Mouse (Mus musculus) ES-E14 (cell line): Measurements from ENCODE around the gene Oxsr1. TPM values are rescaled to one million over a fixed set of nuclear protein-coding genes. Genes with fewer than 3 reads are reported as not detected.

Experiments
- DNase-seq: peaks from one replicate; pipeline ENCODE4 v3.0.0-alpha.2; 2013; ENCODE audit warnings: low read depth, low spot score
- H3K27ac ChIP-seq: 2 replicates; pipeline ENCODE4 v1.5.1; 2012; ENCODE audit warnings: low read depth, mild to moderate bottlenecking, low read length, moderate library complexity, mixed read lengths; ENCODE audit not compliant: poor library complexity, insufficient read depth, severe bottlenecking
- H3K36me3 ChIP-seq: 2 replicates; pipeline ENCODE4 v1.6.1; 2012; ENCODE audit warnings: mild to moderate bottlenecking, low read length, moderate library complexity, mixed read lengths; ENCODE audit not compliant: control insufficient read depth, poor library complexity, insufficient read depth, severe bottlenecking
- H3K4me1 ChIP-seq, 2 experiments: fragments of 150-350 bp in 1 of 2; sonication (generic) in 1 of 2; 2 replicates each; pipeline ENCODE4 v1.6.1; 2012; ENCODE audit warnings: low read length in 2 of 2, mild to moderate bottlenecking in 1 of 2, mixed read lengths in 1 of 2; ENCODE audit not compliant: control insufficient read depth in 2 of 2, insufficient read depth in 2 of 2, poor library complexity in 1 of 2
- H3K4me3 ChIP-seq, 2 experiments: fragments of 150-350 bp in 1 of 2; sonication (generic) in 1 of 2; 2 replicates each; pipeline ENCODE4 v1.5.1; 2012; ENCODE audit warnings: low read length in 2 of 2, low read depth in 1 of 2, mild to moderate bottlenecking in 1 of 2, mixed read lengths in 1 of 2; ENCODE audit not compliant: insufficient read depth in 1 of 2, poor library complexity in 1 of 2, severe bottlenecking in 1 of 2
- H3K9ac ChIP-seq: 2 replicates; pipeline ENCODE4 v1.6.1; 2012; ENCODE audit warnings: low read depth, mild to moderate bottlenecking, low read length, mixed read lengths; ENCODE audit not compliant: poor library complexity, insufficient read depth, severe bottlenecking
- H3K9me3 ChIP-seq: fragments of 150-350 bp; sonication (generic); 2 replicates; pipeline ENCODE4 v1.6.1; 2012; ENCODE audit warnings: low read depth, mild to moderate bottlenecking, low read length; ENCODE audit not compliant: control insufficient read depth, insufficient read depth
- CHD2 ChIP-seq: IDR thresholded peaks from 2 replicates; pipeline ENCODE4 v1.6.1; 2014; ENCODE audit warnings: mild to moderate bottlenecking, low read depth, low read length, inconsistent platforms
- HCFC1 ChIP-seq: IDR thresholded peaks from 2 replicates; pipeline ENCODE4 v1.6.1; 2012; ENCODE audit warnings: low read length, inconsistent platforms, borderline replicate concordance; ENCODE audit not compliant: insufficient read depth
- MAFK ChIP-seq: IDR thresholded peaks from 2 replicates; pipeline ENCODE4 v1.6.1; 2014; ENCODE audit warnings: mild to moderate bottlenecking, low read depth, low read length, inconsistent platforms; ENCODE audit not compliant: insufficient read depth
- ZC3H11A ChIP-seq: IDR thresholded peaks from 2 replicates; pipeline ENCODE4 v1.6.1; 2012; ENCODE audit warnings: low read depth, mild to moderate bottlenecking, inconsistent platforms, low read length, borderline replicate concordance
- ZNF384 ChIP-seq: IDR thresholded peaks from 2 replicates; pipeline ENCODE4 v1.6.1; 2012; ENCODE audit warnings: low read depth, low read length, inconsistent platforms
- in situ Hi-C, 2 experiments: fragments of 600-800 bp; cut with MboI; formaldehyde crosslinking; loops; one replicate each; pipeline ENCODE4 v1.15.1; 2025; ENCODE audit warnings: low sequenced_read_pairs in 2 of 2, inconsistent platforms in 1 of 2; ENCODE audit not compliant: unreplicated experiment in 2 of 2
- total RNA-seq: library from RNA; depleted of rRNA; stranded (reverse); fragments of 300-350 nt; gene quantifications from 2 replicates; pipeline ENCODE4 v1.2.3, GENCODE M21; 2012

Gene Oxsr1
- total RNA-seq, 1 experiment, result 52.1 TPM

DNA sequence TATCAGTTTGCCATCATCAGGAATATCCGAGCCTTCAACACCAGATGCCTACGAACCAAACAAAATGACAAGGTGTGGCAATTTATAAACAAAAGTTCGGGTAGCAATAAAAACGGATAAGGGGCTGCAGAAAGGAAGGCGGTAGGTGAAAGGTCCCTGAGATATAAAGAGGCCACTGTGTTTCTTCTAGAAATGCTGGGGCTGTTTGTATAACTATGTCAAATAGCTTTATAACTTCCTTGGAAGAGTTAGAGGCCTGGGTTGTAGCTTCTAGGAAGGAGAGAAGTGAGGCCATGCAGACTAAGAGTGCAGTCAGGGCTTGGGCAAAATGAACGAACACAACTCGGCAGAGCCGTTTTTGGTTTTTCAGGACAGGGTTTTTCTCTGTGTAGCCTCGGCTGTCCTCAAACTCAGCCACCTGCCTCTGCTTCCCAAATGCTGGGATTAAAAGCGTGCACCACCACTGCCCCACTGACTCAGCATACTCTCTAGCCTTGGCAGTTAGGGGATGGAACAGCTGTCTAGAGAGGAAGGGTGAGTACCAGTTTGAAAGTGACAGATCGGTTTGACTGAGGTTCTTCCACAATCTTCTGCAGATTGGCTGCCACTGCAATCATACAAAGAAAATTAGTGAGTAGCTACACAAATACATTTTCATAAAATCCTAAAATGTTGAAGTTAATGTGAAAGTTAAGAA lies 80.9 kb downstream of the Oxsr1 start:
- in situ Hi-C loops, result no loop called here
- Histone ChIP-seq H3K36me3 (peaks cover 33% of the 10 kb centered on the region), H3K27ac (no peak overlapping the region)

DNA sequence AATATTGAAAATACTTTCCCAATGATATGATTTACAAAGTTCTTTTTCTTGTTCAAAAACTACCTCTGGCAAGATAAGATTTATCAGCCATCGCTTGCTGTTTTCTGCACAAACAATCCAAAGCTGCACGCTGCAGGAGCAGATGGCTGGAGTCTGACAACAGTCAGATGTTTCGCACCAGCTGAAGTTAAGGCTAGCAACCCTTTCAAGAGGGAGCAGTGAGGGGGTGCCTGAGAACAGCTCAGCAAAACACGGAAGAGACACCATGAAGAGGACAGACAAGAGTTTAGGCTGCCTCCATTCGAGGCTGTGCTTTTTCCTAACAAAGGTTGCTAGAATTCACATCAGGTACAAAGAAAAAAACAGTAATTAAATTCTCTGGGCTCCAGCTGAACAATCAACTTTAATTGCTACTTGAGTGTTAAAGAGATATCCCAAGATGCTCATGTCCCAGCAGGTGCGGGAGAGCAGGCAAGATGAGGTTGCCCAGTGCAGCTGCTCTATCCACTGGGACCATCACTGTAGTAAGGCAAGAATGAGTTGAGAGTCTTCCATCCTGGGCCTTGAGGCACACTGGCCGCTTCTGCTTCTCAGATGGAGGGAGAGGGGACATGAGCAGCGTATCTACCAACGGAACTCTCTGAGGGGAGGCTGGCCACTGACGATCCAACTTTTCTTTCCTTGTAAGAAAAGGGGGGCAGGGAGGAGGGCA lies 81.8 kb downstream of the Oxsr1 start:
- in situ Hi-C loops, result no loop called here
- no peak overlapping the region for H3K4me3 ChIP-seq
- H3K4me1 ChIP-seq, result no peaks in the 10 kb centered on the region
- DNase-seq, result no peak
- H3K27ac ChIP-seq, result no peak overlapping the region
- no peak overlapping the region for H3K9ac ChIP-seq
- no peak for TF ChIP-seq ZNF384
- no peak for TF ChIP-seq HCFC1
- TF ChIP-seq ZC3H11A, result no peak
- no peak for TF ChIP-seq CHD2
- no peak for TF ChIP-seq MAFK
- H3K36me3 ChIP-seq, result peaks cover 33% of the 10 kb centered on the region
- H3K9me3 ChIP-seq, result no peaks in the 10 kb centered on the region

More for the DNA sequence above, 80.9 kb downstream of the Oxsr1 start:
- Histone ChIP-seq H3K9me3 (no peaks in the 10 kb centered on the region), H3K4me1 (no peaks in the 10 kb centered on the region), H3K9ac (no peak overlapping the region), H3K4me3 (no peak overlapping the region)
- TF ChIP-seq MAFK (no peak), ZNF384 (no peak), ZC3H11A (no peak), CHD2 (no peak), HCFC1 (no peak)
- no peak for DNase-seq

DNA sequence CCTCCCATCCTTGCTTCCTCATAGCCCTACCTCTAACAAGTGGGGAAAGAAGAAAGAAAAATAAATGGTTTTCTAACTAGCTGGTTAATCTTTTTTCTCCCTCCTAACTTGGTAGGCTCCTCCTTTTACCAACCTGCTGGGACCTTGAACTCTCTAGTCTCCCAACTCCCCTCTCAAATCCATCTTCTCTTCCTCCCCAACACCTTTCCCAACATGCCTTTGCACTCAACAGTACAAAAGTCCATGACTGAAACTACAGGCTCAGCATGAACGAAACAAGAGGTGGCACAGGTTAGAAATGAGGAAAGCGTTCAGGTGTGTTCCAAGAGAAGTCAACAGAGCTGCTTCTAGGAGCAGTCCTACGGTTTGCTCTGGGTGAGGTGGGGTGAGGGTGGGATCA lies 83.0 kb downstream of the Oxsr1 start:
- H3K9me3 ChIP-seq, result no peaks in the 10 kb centered on the region
- H3K4me1 ChIP-seq, result no peaks in the 10 kb centered on the region
- no peak overlapping the region for H3K9ac ChIP-seq
- H3K4me3 ChIP-seq, result no peak overlapping the region
- TF ChIP-seq ZNF384, result no peak
- TF ChIP-seq ZC3H11A, result no peak
- no peak for TF ChIP-seq CHD2
- TF ChIP-seq HCFC1, result no peak
- no peak for TF ChIP-seq MAFK
- in situ Hi-C loops, result no loop called here
- peaks cover 30% of the 10 kb centered on the region for H3K36me3 ChIP-seq
- DNase-seq, result no peak
- H3K27ac ChIP-seq, result no peak overlapping the region

DNA sequence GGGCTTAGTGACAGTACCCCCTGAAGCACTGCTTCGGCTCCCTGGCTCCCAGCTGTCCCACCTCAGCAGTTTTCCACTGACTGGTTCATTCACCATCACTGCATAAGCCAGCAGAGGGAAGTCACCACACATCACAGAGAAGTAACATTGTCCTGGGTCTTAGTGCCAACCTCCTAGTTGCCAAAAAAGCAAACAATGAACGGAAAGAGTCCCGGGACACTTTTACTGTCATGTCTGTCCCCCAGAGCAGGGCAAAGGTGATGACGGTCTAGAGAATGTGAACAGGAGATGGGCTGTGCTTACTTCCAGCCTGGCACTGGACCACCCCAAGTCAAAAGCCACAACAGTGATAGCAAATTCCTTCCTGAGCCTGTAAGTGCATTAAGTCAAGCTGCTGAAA lies 83.4 kb downstream of the Oxsr1 start:
- DNase-seq, result no peak
- H3K36me3 ChIP-seq, result peaks cover 30% of the 10 kb centered on the region
- no peak overlapping the region for H3K27ac ChIP-seq
- no peaks in the 10 kb centered on the region for H3K4me1 ChIP-seq
- H3K9ac ChIP-seq, result no peak overlapping the region
- in situ Hi-C loops, result no loop called here
- no peak overlapping the region for H3K4me3 ChIP-seq
- no peak for TF ChIP-seq ZNF384
- TF ChIP-seq ZC3H11A, result no peak
- TF ChIP-seq HCFC1, result no peak
- no peak for TF ChIP-seq MAFK
- no peak for TF ChIP-seq CHD2
- H3K9me3 ChIP-seq, result no peaks in the 10 kb centered on the region
